Mouse (Mus musculus) liver, adult 2 months (tissue): Measurements from ENCODE around the gene Frmd6. TPM values are rescaled to one million over a fixed set of nuclear protein-coding genes. Genes with fewer than 3 reads are reported as not detected.
A peak's percentile ranks its signal among the peaks of the same experiment; 100 is the strongest.

Experiments used
- DNase-seq: peaks from one replicate; pipeline ENCODE4 v3.0.0-alpha.2; 2011; ENCODE audit warnings: low read depth, low spot score; ENCODE audit errors: extremely low read depth
- H3K27ac ChIP-seq: fragments of 200-500 bp; replicated peaks from 2 replicates; pipeline ENCODE4 v1.5.1; 2012; ENCODE audit warnings: low read depth, mild to moderate bottlenecking, control low read depth, inconsistent platforms, low read length; ENCODE audit not compliant: insufficient read depth
- H3K27me3 ChIP-seq: fragments of 200-500 bp; 2 replicates; pipeline ENCODE4 v1.6.1; 2012; ENCODE audit warnings: mild to moderate bottlenecking, moderate library complexity, low read length, inconsistent platforms; ENCODE audit not compliant: control insufficient read depth, insufficient read depth
- H3K36me3 ChIP-seq: fragments of 200-500 bp; 2 replicates; pipeline ENCODE4 v1.6.1; 2012; ENCODE audit warnings: low read length, inconsistent platforms; ENCODE audit not compliant: control insufficient read depth, insufficient read depth
- H3K4me1 ChIP-seq: fragments of 200-500 bp; 2 replicates; pipeline ENCODE4 v1.6.1; 2011; ENCODE audit warnings: low read length; ENCODE audit not compliant: control insufficient read depth, insufficient read depth
- H3K4me3 ChIP-seq: fragments of 200-500 bp; 2 replicates; pipeline ENCODE4 v1.5.1; 2011; ENCODE audit warnings: low read depth, mild to moderate bottlenecking, control low read depth, low read length, moderate library complexity; ENCODE audit not compliant: insufficient read depth
- H3K79me2 ChIP-seq: fragments of 200-500 bp; 2 replicates; pipeline ENCODE4 v1.6.1; 2012; ENCODE audit warnings: inconsistent platforms, mild to moderate bottlenecking, low read length, moderate library complexity; ENCODE audit not compliant: control insufficient read depth, insufficient read depth
- H3K9ac ChIP-seq: fragments of 200-500 bp; 2 replicates; pipeline ENCODE4 v1.6.1; 2012; ENCODE audit warnings: low read depth, mild to moderate bottlenecking, control low read depth, inconsistent platforms, low read length
- CTCF ChIP-seq: fragments of 200-500 bp; IDR thresholded peaks from 2 replicates; pipeline ENCODE4 v1.5.1; 2011; ENCODE audit warnings: low read depth, low read length, control low read depth
- POLR2A ChIP-seq: fragments of 200-500 bp; IDR thresholded peaks from 2 replicates; pipeline ENCODE4 v1.6.1; 2011; ENCODE audit warnings: low read length, control low read depth; ENCODE audit not compliant: insufficient read depth; ENCODE audit errors: extremely low read depth
- WGBS: fragments of 180-500 bp; shearing (Covaris S2); methylation state at CpG from one replicate; pipeline ENCODE4 v1.1.7; 2018; 5-methylcytosine and 5-hydroxymethylcytosine counted together
- polyA plus RNA-seq: library from polyadenylated mRNA; depleted of rRNA; stranded (reverse); fragments of >200 nt; gene quantifications from 2 replicates; pipeline ENCODE4 v1.2.3, GENCODE M21; 2012
- total RNA-seq: library from RNA; depleted of rRNA; stranded (reverse); fragments of >200 nt; gene quantifications from 2 replicates; pipeline ENCODE4 v1.2.3, GENCODE M21; 2014

Gene Frmd6
- total and polyA plus RNA-seq, 2 experiments: 1.4 to 3.0 TPM

DNA sequence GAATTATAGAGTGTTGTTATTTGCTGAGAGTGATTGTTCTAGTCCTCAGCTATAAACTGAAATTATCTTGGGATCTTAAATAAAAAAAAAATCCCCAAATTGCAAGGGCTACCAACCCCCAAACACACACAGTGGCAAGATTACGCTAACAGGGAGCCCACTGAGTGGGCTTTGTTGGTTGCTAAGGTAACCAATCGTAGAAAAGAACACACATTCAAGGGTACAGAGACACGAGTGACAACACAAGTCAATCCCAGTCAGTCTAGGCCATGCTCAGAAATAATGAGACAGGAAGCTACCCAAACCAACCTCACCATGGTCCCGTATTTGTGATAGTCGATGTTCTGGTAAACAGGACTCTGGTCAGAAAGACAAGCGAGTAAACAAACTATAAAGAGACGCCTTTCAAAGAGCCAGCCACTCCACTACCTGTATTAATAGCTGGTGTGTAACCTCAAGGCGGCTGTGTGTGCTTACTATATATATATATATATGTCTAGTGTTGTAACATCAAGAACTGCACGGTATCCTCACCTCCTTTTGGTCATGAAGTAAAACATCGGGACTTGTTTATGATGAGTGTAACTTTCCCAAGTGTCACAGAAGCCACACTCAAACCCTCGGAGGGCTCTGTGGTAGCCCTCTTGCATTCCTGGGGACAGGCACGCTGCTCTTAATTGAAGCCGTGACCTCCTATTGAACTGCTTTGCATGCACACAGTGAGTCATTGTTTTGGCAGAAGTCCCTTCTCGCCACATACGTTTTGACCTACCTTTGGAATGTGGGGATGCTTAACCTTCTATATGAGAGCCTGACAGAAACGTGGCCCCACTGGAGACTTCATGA lies 30.5 kb upstream of the Frmd6 start:
- DNase-seq: peak; percentile 62

DNA sequence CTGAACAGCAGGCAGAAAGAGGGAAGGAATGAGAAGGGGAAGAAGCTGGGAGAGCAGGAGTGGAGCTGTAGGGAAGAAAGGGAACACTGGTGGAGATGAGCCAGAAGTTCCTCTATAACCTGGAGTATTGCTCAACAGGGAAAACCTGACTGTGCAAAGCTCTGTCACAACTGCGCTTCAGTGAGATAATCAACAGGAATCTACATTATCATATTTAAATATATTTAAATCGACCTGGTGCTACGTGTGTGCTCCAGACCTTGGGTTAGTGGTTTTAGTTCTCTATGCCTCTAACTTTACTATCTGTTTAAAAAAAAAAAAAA lies 30.0 kb upstream of the Frmd6 start:
- H3K79me2 ChIP-seq: no peaks in the 10 kb centered on the region
- no peaks in the 10 kb centered on the region for H3K36me3 ChIP-seq
- H3K9ac ChIP-seq: no peak overlapping the region
- no peaks in the 10 kb centered on the region for H3K27me3 ChIP-seq
- H3K4me3 ChIP-seq: peak overlapping the region; percentile 45
- H3K4me1 ChIP-seq: peaks cover 4% of the 10 kb centered on the region
- TF ChIP-seq CTCF (no peak), POLR2A (no peak)
- peak; percentile 77 for DNase-seq
- no peak overlapping the region for H3K27ac ChIP-seq
- 32% methylated on average over 3 of the region's 3 CpGs for WGBS

More for the DNA sequence above, 30.5 kb upstream of the Frmd6 start:
- 26% methylated on average over 16 of the region's 16 CpGs for WGBS
- H3K27me3 ChIP-seq: no peaks in the 10 kb centered on the region
- H3K79me2 ChIP-seq: no peaks in the 10 kb centered on the region
- no peak for TF ChIP-seq CTCF
- no peaks in the 10 kb centered on the region for H3K36me3 ChIP-seq
- H3K4me3 ChIP-seq: peak overlapping the region; percentile 45
- peaks cover 4% of the 10 kb centered on the region for H3K4me1 ChIP-seq
- H3K27ac ChIP-seq: no peak overlapping the region
- no peak overlapping the region for H3K9ac ChIP-seq

DNA sequence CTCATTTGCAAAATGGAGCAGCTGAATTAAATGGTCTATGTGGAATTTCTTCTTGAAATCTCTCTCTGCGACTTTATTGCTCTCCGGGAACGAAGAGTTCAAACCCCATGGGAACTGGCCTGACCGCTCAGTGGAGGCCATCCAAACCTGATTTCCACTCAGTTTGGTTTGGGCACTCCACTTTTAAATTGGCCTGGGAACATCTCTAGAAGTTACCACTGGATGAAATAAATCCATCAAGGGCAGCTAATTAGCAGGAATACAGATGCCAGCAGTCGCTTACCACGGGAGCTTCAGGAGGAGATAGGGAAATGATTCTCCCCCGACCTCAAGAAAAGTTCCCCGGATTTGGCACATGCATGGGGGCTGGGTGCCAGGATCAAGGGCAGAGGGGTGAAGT lies 26.8 kb upstream of the Frmd6 start:
- WGBS: 81% methylated on average over 8 of the region's 8 CpGs

DNA sequence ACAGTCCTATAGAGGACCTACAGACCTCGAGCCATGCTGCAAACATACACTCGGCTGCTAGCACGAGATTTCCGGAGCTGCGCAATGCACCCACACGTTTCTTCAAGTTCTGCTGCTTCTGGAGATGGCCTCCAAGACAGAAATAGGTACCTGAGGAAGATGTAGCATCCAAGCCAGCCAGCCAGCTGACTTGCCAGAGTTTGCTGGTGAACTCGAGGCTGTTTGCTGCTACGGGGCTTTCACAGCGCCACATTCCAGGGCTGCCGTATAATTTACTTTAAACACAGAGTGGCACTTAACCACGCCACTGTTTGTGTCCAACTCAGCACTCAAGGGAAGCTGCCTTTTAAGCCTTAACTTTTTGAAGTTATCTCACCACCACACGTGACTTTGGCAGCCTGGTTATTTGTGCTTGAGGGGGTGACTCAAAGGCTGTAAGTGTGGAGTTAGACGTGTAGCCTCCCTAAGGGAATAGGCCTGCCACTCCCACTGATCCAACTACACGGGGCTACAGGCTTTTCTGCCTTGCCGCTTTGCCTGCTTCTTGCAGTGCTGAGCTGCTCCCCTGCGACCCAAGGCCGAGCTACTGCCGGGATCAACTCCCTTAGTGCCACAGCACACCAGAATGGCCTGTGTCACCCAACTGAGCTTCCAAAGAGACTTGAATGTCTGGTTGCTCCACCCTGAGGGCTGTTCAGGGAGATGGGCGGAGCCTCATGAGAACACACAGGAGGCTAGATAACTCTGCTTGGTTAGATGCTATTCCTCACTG lies 25.9 kb upstream of the Frmd6 start:
- H3K27me3 ChIP-seq: no peaks in the 10 kb centered on the region
- DNase-seq: no peak
- peaks cover 4% of the 10 kb centered on the region for H3K4me1 ChIP-seq
- no peak overlapping the region for H3K4me3 ChIP-seq
- no peak overlapping the region for H3K27ac ChIP-seq
- no peak overlapping the region for H3K9ac ChIP-seq
- 68% methylated on average over 19 of the region's 19 CpGs for WGBS
- TF ChIP-seq CTCF: no peak
- TF ChIP-seq POLR2A: no peak
- no peaks in the 10 kb centered on the region for H3K79me2 ChIP-seq
- H3K36me3 ChIP-seq: no peaks in the 10 kb centered on the region

More for the DNA sequence above, 26.8 kb upstream of the Frmd6 start:
- Histone ChIP-seq H3K27ac (no peak overlapping the region), H3K4me1 (peaks cover 4% of the 10 kb centered on the region), H3K4me3 (no peak overlapping the region), H3K79me2 (no peaks in the 10 kb centered on the region), H3K9ac (no peak overlapping the region), H3K27me3 (no peaks in the 10 kb centered on the region), H3K36me3 (no peaks in the 10 kb centered on the region)
- peak; percentile 14 for DNase-seq
- no peak for TF ChIP-seq POLR2A
- no peak for TF ChIP-seq CTCF

DNA sequence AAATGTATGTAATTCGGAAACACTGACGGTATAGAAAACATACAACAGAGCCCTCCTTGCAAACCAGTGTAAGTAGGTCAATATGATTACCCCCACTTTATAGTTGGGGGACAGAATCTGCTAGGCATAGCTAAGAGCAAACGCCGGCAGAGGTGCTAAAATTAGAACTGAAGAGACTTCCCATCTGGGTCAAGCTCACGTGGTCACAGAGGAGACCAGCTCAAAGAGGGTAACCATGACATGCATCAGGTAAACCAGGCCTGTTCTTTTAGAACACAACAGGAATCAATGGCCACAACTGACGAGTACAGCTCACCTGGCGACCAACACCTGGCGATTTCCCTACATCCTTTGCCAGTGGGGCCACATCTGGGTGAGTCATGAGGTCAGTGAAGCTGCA lies 25.2 kb upstream of the Frmd6 start:
- Histone ChIP-seq H3K27ac (no peak overlapping the region), H3K4me3 (no peak overlapping the region), H3K79me2 (no peaks in the 10 kb centered on the region), H3K4me1 (peaks cover 2% of the 10 kb centered on the region), H3K9ac (no peak overlapping the region), H3K27me3 (no peaks in the 10 kb centered on the region), H3K36me3 (no peaks in the 10 kb centered on the region)
- 87% methylated on average over 8 of the region's 8 CpGs for WGBS
- TF ChIP-seq POLR2A (no peak), CTCF (no peak)
- DNase-seq: no peak

DNA sequence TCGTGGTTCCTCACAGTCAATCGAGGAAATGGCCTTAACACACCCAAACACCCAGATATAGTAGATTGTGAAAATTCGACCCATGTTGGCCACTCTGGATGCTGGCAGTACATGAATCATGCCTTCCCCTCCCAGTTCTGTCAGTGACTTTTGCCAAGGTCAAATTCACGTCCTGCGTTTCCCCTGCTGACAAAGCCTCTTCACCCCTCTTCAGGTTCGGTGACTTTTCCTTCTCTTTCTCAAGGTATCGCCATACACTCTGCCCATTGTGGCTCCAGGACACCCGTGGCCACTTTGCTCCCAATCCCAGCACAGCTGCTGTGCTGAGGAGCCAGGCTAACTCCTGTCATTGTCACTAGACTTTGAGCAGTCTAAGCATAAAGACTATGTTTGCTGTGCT lies 24.0 kb upstream of the Frmd6 start:
- Histone ChIP-seq H3K4me3 (no peak overlapping the region), H3K27ac (no peak overlapping the region), H3K4me1 (no peaks in the 10 kb centered on the region), H3K27me3 (no peaks in the 10 kb centered on the region), H3K36me3 (no peaks in the 10 kb centered on the region), H3K9ac (no peak overlapping the region), H3K79me2 (no peaks in the 10 kb centered on the region)
- WGBS: 55% methylated on average over 8 of the region's 8 CpGs
- DNase-seq: no peak
- TF ChIP-seq CTCF: no peak
- no peak for TF ChIP-seq POLR2A
